Mouse (Mus musculus) left cerebral cortex, postnatal 10 days (tissue): ENCODE data around the gene Ccdc114. TPM values are rescaled to one million over a fixed set of nuclear protein-coding genes. Genes with fewer than 3 reads are reported as not detected.

Experiments used
- DNase-seq, 2 experiments: peaks; one replicate each; pipeline ENCODE4 v3.0.0; 2021 to 2022; ENCODE audit warnings: low spot score in 2 of 2, mixed read lengths in 1 of 2; ENCODE audit errors: extremely low spot score in 1 of 2
- intact Hi-C: fragments of 180-260 bp; cut with DNase I; formaldehyde crosslinking; loops from one replicate; pipeline ENCODE4 v1.15.1; 2025
- total RNA-seq, 2 experiments: library from RNA; stranded (reverse); gene quantifications; 2 replicates each; pipeline ENCODE4 v1.2.3; 2021

Gene Ccdc114
- total RNA-seq, 2 experiments from 2014 or later: 1.4 to 1.5 TPM

- no peak for DNase-seq
- intact Hi-C loops: loop anchor here (5.0 kb wide), 1 partner anchor 58 kb away; no protein-coding TSS in a partner anchor
Observed at GRCm38 (mm10) chr7:45949061-45949460, 25.2 kb downstream of the Ccdc114 start.

GRCm38 (mm10) chr7:45956611-45957010, 32.7 kb downstream of the Ccdc114 start:
- intact Hi-C loops: no loop called here
- no peak for DNase-seq

- intact Hi-C loops: no loop called here
- DNase-seq: no peak
Observed at GRCm38 (mm10) chr7:45971831-45972723, 48.2 kb downstream of the Ccdc114 start.

GRCm38 (mm10) chr7:45973271-45973687, 49.4 kb downstream of the Ccdc114 start:
- intact Hi-C loops: no loop called here
- peak; percentile 53 to 69 for DNase-seq

GRCm38 (mm10) chr7:45974103-45974502, 50.2 kb downstream of the Ccdc114 start:
- intact Hi-C loops: no loop called here

GRCm38 (mm10) chr7:45974512-45974911, 50.6 kb downstream of the Ccdc114 start:
- intact Hi-C loops: no loop called here

More at GRCm38 (mm10) chr7:45974103-45974502, 50.2 kb downstream of the Ccdc114 start:
- no peak for DNase-seq

GRCm38 (mm10) chr7:45981612-45982011, 57.7 kb downstream of the Ccdc114 start:
- intact Hi-C loops: no loop called here
- no peak for DNase-seq

More at GRCm38 (mm10) chr7:45974512-45974911, 50.6 kb downstream of the Ccdc114 start:
- no peak for DNase-seq

GRCm38 (mm10) chr7:45986893-45987292, 63.0 kb downstream of the Ccdc114 start:
- intact Hi-C loops: no loop called here
- no peak for DNase-seq

- no peak for DNase-seq
- intact Hi-C loops: no loop called here
Observed at GRCm38 (mm10) chr7:45988344-45988743, 64.5 kb downstream of the Ccdc114 start.

GRCm38 (mm10) chr7:45992470-45992869, 68.6 kb downstream of the Ccdc114 start:
- intact Hi-C loops: no loop called here
- no peak for DNase-seq

Other genes with a start within 250 kb of the Ccdc114 start
- gene Ntn5, start 240.1 kb upstream of the Ccdc114 start, total RNA-seq: under 1 TPM; 0.45 to 0.47 TPM
- under 1 TPM; 0.34 to 0.39 TPM for gene Sec1, start 229.7 kb upstream of the Ccdc114 start, total RNA-seq
- 100 to 1,000 TPM; 152 to 154 TPM for gene Car11, start 224.2 kb upstream of the Ccdc114 start, total RNA-seq
- 10 to 100 TPM; 40.9 to 51.0 TPM for gene Dbp, start 219.0 kb upstream of the Ccdc114 start, total RNA-seq
- gene Rpl18, start 208.6 kb upstream of the Ccdc114 start, total RNA-seq: 100 to 1,000 TPM; 437 to 456 TPM
- gene Sphk2, start 206.1 kb upstream of the Ccdc114 start, total RNA-seq: 10 to 100 TPM; 23.0 to 24.6 TPM
- gene Fam83e, start 202.9 kb upstream of the Ccdc114 start, total RNA-seq: under 1 TPM; 0.26 to 0.39 TPM
- not detected for gene Spaca4, start 198.3 kb upstream of the Ccdc114 start, total RNA-seq
- 100 to 1,000 TPM; 268 to 281 TPM for gene Lmtk3, start 140.3 kb upstream of the Ccdc114 start, total RNA-seq
- 10 to 100 TPM in 1 of 2 experiments, 1 to 10 TPM in 1; 9.7 to 11.5 TPM for gene Sult2b1, start 139.4 kb upstream of the Ccdc114 start, total RNA-seq
- gene Cyth2, start 109.5 kb upstream of the Ccdc114 start, total RNA-seq: 100 to 1,000 TPM; 229 to 242 TPM
- 1 to 10 TPM; 1.6 to 1.8 TPM for gene Kcnj14, start 99.3 kb upstream of the Ccdc114 start, total RNA-seq
- gene Grwd1, start 93.1 kb upstream of the Ccdc114 start, total RNA-seq: 10 to 100 TPM; 27.5 to 29.2 TPM
- 100 to 1,000 TPM; 101 to 103 TPM for gene Kdelr1, start 51.3 kb upstream of the Ccdc114 start, total RNA-seq
- gene Grin2d, start 45.7 kb upstream of the Ccdc114 start, total RNA-seq: 10 to 100 TPM; 35.6 to 36.4 TPM
- not detected for gene Syngr4, start 27.4 kb upstream of the Ccdc114 start, total RNA-seq
- gene Tmem143, start 27.1 kb upstream of the Ccdc114 start, total RNA-seq: 10 to 100 TPM; 17.9 to 22.8 TPM
- gene Emp3, start 2.7 kb upstream of the Ccdc114 start, total RNA-seq: 1 to 10 TPM; 4.6 to 6.7 TPM
- 1 to 10 TPM; 3.9 to 4.4 TPM for gene Abcc6, start 106.2 kb downstream of the Ccdc114 start, total RNA-seq
- 100 to 1,000 TPM; 109 to 115 TPM for gene Nomo1, start 109.6 kb downstream of the Ccdc114 start, total RNA-seq
- gene Kcnj11, start 176.7 kb downstream of the Ccdc114 start, total RNA-seq: 10 to 100 TPM; 19.4 to 19.5 TPM